ENCODE assay signal across 25 mouse cellular contexts in genomic region chr2:171985813-171986572, GRCm38 (mm10). TPM values are rescaled to one million over a fixed set of nuclear protein-coding genes. Genes with fewer than 3 reads are reported as not detected.
"Had no signal": no experiment of that assay in that cellular context is flagged by ENCODE, and none has a peak within 500 bp of the region (broad histone marks: within the 10 kb centered on the region; RNA-seq: fewer than 3 reads in every experiment).

No protein-coding gene starts in this region.

- H3K4me3 ChIP-seq: intestine, embryonic 15.5 days; kidney, embryonic 15.5 days; left cerebral cortex, adult 2 months; limb, embryonic 13.5 days; liver, embryonic 12.5 days; liver, embryonic 15.5 days; lung, embryonic 15.5 days; myocyte; neural tube, embryonic 13.5 days; stomach, embryonic 15.5 days had no signal

- H3K9me3 ChIP-seq: intestine, embryonic 15.5 days; kidney, embryonic 15.5 days; limb, embryonic 13.5 days; lung, embryonic 15.5 days; neural tube, embryonic 13.5 days; stomach, embryonic 15.5 days had no signal

- H3K4me1 ChIP-seq: intestine, embryonic 15.5 days; kidney, embryonic 15.5 days; liver, embryonic 12.5 days; liver, embryonic 15.5 days; lung, embryonic 15.5 days; neural tube, embryonic 13.5 days; stomach, embryonic 15.5 days had no signal

- H3K27ac ChIP-seq: intestine, embryonic 15.5 days; kidney, embryonic 15.5 days; left cerebral cortex, adult 2 months; limb, embryonic 13.5 days; liver, embryonic 12.5 days; liver, embryonic 15.5 days; lung, embryonic 15.5 days; neural tube, embryonic 13.5 days; stomach, embryonic 15.5 days had no signal

- H3K9ac ChIP-seq: intestine, embryonic 15.5 days; kidney, embryonic 15.5 days; limb, embryonic 13.5 days; liver, embryonic 12.5 days; liver, embryonic 15.5 days; lung, embryonic 15.5 days; neural tube, embryonic 13.5 days; stomach, embryonic 15.5 days had no signal

- H3K27me3 ChIP-seq: intestine, embryonic 15.5 days; kidney, embryonic 15.5 days; limb, embryonic 13.5 days; liver, embryonic 12.5 days; liver, embryonic 15.5 days; lung, embryonic 15.5 days; neural tube, embryonic 13.5 days; stomach, embryonic 15.5 days had no signal

- H3K4me2 ChIP-seq: intestine, embryonic 15.5 days; kidney, embryonic 15.5 days; limb, embryonic 13.5 days; liver, embryonic 12.5 days; liver, embryonic 15.5 days; lung, embryonic 15.5 days; neural tube, embryonic 13.5 days; stomach, embryonic 15.5 days had no signal

- DNase-seq: kidney, adult 11 months; kidney, adult 8-10 months; kidney, postnatal 10 days; kidney, postnatal 36 days; layer of hippocampus, postnatal 36 days; left cerebral cortex, postnatal 4 days; liver; lung, adult 18-20 months; lung, postnatal 10 days; lung, postnatal 36 days; right cerebral cortex, postnatal 25 days; spleen, adult 18-20 months; thymus, postnatal 25 days had no signal

- ATAC-seq: intestine, embryonic 15.5 days; liver, embryonic 12.5 days had no signal

- H3K36me3 ChIP-seq: intestine, embryonic 15.5 days; kidney, embryonic 15.5 days; limb, embryonic 13.5 days; liver, embryonic 12.5 days; liver, embryonic 15.5 days; lung, embryonic 15.5 days; neural tube, embryonic 13.5 days; stomach, embryonic 15.5 days had no signal

RNA-seq across cellular contexts. Expression of gene Cbln4, which starts 57.3 kb away (rescaled TPM):
- total RNA-seq: monocyte, adult 5-6 weeks; neutrophil, adult 5-6 weeks had no signal
- polyA plus RNA-seq: liver, embryonic 12.5 days; myocyte had no signal
